Mouse (Mus musculus): ENCODE measurements around the gene Vps51.

- TF ChIP-seq CTCF (IDR thresholded peaks at IDR 0.05; ENCODE audit: extremely low read depth, insufficient read depth, insufficient read length, insufficient replicate concordance): no peak
- TF ChIP-seq POLR2A (IDR thresholded peaks at IDR 0.05; ENCODE audit: low read depth, low read length): no peak
Measured at GRCm38 (mm10) chr19:6102169-6102853, 25.3 kb upstream of the Vps51 start.

All from spleen, adult 2 months (tissue).